8 mouse cellular contexts compared by ENCODE assay signal in genomic region chr10:66909204-66909889, GRCm38 (mm10).
DNase-seq lines count a peak whose midpoint lies in the region; ATAC-seq and TF ChIP-seq lines count a peak whose summit lies in the region.

No protein-coding gene starts in this region.

- POLR2A ChIA-PET in Patski (lab: Charles Lee): interaction anchor here (0.7 kb wide), 1 partner anchor 276 kb away, joined by 3 read pairs; no protein-coding TSS in a partner anchor

- ATAC-seq in midbrain, embryonic 13.5 days: no peak
- no peak for ATAC-seq in Patski
- ATAC-seq in common myeloid progenitor, adult 5-6 weeks (replicated peaks; ENCODE audit: low read depth, poor library complexity, severe bottlenecking): peak; percentile 34
- no peak for ATAC-seq in liver, embryonic 14.5 days (ENCODE audit: insufficient read depth)

- WGBS in midbrain, embryonic 10.5 days: 19% methylated on average over 12 of the region's 12 CpGs
- WGBS in midbrain, embryonic 13.5 days: 13% methylated on average over 12 of the region's 12 CpGs
- 21% methylated on average over 12 of the region's 12 CpGs for whole genome bisulfite sequencing in hindbrain, embryonic 10.5 days
- WGBS in liver, embryonic 14.5 days (ENCODE audit: insufficient replicate concordance): 12% methylated on average over 12 of the region's 12 CpGs
- WGBS in olfactory bulb, adult 2 months: 14% methylated on average over 12 of the region's 12 CpGs

- peaks cover 9% of the 10 kb centered on the region; the same call in 1 of the 2 replicates for H3K27me3 ChIP-seq in midbrain, embryonic 10.5 days (ENCODE audit: low read depth, poor library complexity, severe bottlenecking)
- no peaks in the 10 kb centered on the region for H3K27me3 ChIP-seq in midbrain, embryonic 13.5 days
- no peaks in the 10 kb centered on the region for H3K27me3 ChIP-seq in Patski
- no peaks in the 10 kb centered on the region for H3K27me3 ChIP-seq in hindbrain, embryonic 10.5 days (ENCODE audit: insufficient read depth, poor library complexity, severe bottlenecking)
- no peaks in the 10 kb centered on the region for H3K27me3 ChIP-seq in liver, embryonic 14.5 days (ENCODE audit: control insufficient read depth, insufficient read depth, low read length)

- H3K4me3 ChIP-seq in midbrain, embryonic 10.5 days: no peak overlapping the region
- no peak overlapping the region for H3K4me3 ChIP-seq in midbrain, embryonic 13.5 days (replicated peaks)
- no peak overlapping the region for H3K4me3 ChIP-seq in hindbrain, embryonic 10.5 days
- H3K4me3 ChIP-seq in liver, embryonic 14.5 days (ENCODE audit: insufficient read depth in 1 of 2, low read depth in 2 of 2, low read length in 2 of 2): no peak overlapping the region
- no peak overlapping the region for H3K4me3 ChIP-seq in olfactory bulb, adult 2 months (ENCODE audit: insufficient read depth, low read depth, low read length)

- no peak overlapping the region for H3K9ac ChIP-seq in midbrain, embryonic 13.5 days (replicated peaks)
- no peak overlapping the region for H3K9ac ChIP-seq in liver, embryonic 14.5 days (replicated peaks)

- no peak overlapping the region for H3K27ac ChIP-seq in midbrain, embryonic 10.5 days (replicated peaks)
- H3K27ac ChIP-seq in midbrain, embryonic 13.5 days: no peak overlapping the region
- no peak overlapping the region for H3K27ac ChIP-seq in hindbrain, embryonic 10.5 days
- H3K27ac ChIP-seq in liver, embryonic 14.5 days: no peak overlapping the region
- no peak overlapping the region for H3K27ac ChIP-seq in olfactory bulb, adult 2 months (ENCODE audit: insufficient read depth, low read depth, low read length)

- DNase-seq in midbrain, embryonic 10.5 days (ENCODE audit: low spot score): peak; percentile 66
- no peak for DNase-seq in Patski (ENCODE audit: low read depth, low spot score)
- peak; percentile 75 for DNase-seq in hindbrain, embryonic 10.5 days (ENCODE audit: low spot score)
- no peak for DNase-seq in liver, embryonic 14.5 days (ENCODE audit: low read depth in 3 of 3, low spot score in 3 of 3)
- no peak for DNase-seq in frontal cortex, postnatal 25 days (ENCODE audit: low spot score in 2 of 2)

- CTCF ChIA-PET in Patski (lab: Charles Lee): no interaction called here

- TF ChIP-seq CTCF in Patski (IDR thresholded peaks at IDR 0.05): peak; percentile 76
- peak; percentile 81 for TF ChIP-seq CTCF in liver, embryonic 14.5 days (IDR thresholded peaks at IDR 0.05; ENCODE audit: low read depth)
- TF ChIP-seq CTCF in olfactory bulb, adult 2 months (IDR thresholded peaks at IDR 0.05; ENCODE audit: insufficient read depth, low read depth, low read length): peak; percentile 63

- TF ChIP-seq POLR2A in olfactory bulb, adult 2 months (IDR thresholded peaks at IDR 0.05; ENCODE audit: insufficient read depth, low read depth, low read length): no peak

- no peaks in the 10 kb centered on the region for H3K9me3 ChIP-seq in midbrain, embryonic 10.5 days (replicated peaks)
- no peaks in the 10 kb centered on the region for H3K9me3 ChIP-seq in midbrain, embryonic 13.5 days
- H3K9me3 ChIP-seq in hindbrain, embryonic 10.5 days: no peaks in the 10 kb centered on the region
- no peaks in the 10 kb centered on the region for H3K9me3 ChIP-seq in liver, embryonic 14.5 days (ENCODE audit: control insufficient read depth, low read length)

- no peak for TF ChIP-seq EP300 in liver, embryonic 14.5 days (IDR thresholded peaks at IDR 0.05; ENCODE audit: low read depth)

- in situ Hi-C loops in Patski (cut with MboI; ENCODE audit: low pct_unique_long_range_greater_than_20kb): loop anchor here (5.0 to 25.0 kb wide), 5 partner anchors 57 to 828 kb away; no protein-coding TSS in a partner anchor

- H3K4me1 ChIP-seq in midbrain, embryonic 10.5 days: peaks cover 40% of the 10 kb centered on the region
- peaks cover 20% of the 10 kb centered on the region for H3K4me1 ChIP-seq in midbrain, embryonic 13.5 days (replicated peaks)
- H3K4me1 ChIP-seq in hindbrain, embryonic 10.5 days (replicated peaks): peaks cover 36% of the 10 kb centered on the region
- H3K4me1 ChIP-seq in liver, embryonic 14.5 days (replicated peaks; ENCODE audit: control insufficient read depth in 2 of 2, insufficient read depth in 2 of 2, low read length in 1 of 2): peaks cover 3 to 33% of the 10 kb centered on the region in 2 experiments
- H3K4me1 ChIP-seq in olfactory bulb, adult 2 months (ENCODE audit: control insufficient read depth, insufficient read depth, low read length): peaks cover 13% of the 10 kb centered on the region

- H3K36me3 ChIP-seq in midbrain, embryonic 10.5 days: no peaks in the 10 kb centered on the region
- H3K36me3 ChIP-seq in midbrain, embryonic 13.5 days: no peaks in the 10 kb centered on the region
- H3K36me3 ChIP-seq in hindbrain, embryonic 10.5 days: no peaks in the 10 kb centered on the region
- no peaks in the 10 kb centered on the region for H3K36me3 ChIP-seq in liver, embryonic 14.5 days (replicated peaks; ENCODE audit: control insufficient read depth, insufficient read depth, low read depth)

- no peak overlapping the region for H3K4me2 ChIP-seq in midbrain, embryonic 13.5 days (replicated peaks)
- H3K4me2 ChIP-seq in liver, embryonic 14.5 days (ENCODE audit: low read depth): no peak overlapping the region

Comparison
In these comparisons a context has a peak if more than half of its experiments do, and no peak if none do; other contexts are left out.
1. DNase-seq: peak in midbrain, embryonic 10.5 days (single experiment) and hindbrain, embryonic 10.5 days (single experiment); none in Patski (single experiment), liver, embryonic 14.5 days (0 of 3) and frontal cortex, postnatal 25 days (0 of 2).
2. Peak in every context shown above with its lines, with median percentiles within 50 percentile points of each other: CTCF ChIP-seq.